Mouse (Mus musculus): ENCODE data around the gene Glis3. TPM values are rescaled to one million over a fixed set of nuclear protein-coding genes. Genes with fewer than 3 reads are reported as not detected.

The Glis3 gene
- polyA plus RNA-seq, 2 experiments = 0.08 to 0.14 TPM

DNA sequence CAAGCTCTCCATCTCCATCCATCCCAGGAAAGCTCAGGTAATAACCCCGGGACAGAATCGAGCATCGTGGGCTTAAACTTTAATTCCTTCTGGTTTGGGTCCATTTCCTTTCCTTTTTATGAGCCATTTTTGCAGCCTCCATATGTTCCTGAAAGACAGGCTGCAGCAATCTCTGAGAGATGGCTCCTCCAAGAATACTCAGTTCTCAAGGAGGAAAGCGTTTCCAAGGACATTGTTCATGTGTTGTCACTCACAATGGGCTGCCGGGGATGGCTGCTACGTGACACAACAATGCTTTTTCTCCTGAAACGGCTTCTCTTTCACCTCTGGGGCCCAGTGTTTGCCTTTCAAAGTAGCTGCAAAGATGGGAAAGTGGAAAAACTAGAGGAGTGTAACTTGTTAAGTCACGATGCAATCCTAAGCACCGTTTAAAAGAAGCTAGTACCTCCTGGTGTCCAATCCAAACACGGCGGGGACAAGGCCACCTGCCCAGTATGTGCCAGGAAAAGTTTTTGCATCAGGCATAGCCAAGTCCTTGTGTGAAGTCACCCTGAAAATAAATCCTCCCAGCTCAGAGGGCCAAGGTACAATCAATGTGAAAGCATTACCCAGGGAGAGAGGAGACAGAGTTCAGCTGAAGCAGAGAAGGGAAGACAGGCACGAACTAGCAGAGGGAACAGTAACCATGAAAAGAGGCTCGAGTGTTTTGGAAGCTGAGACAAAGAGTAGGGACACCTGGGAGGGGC lies 332.6 kb downstream of the Glis3 start:
- H3K9ac ChIP-seq (replicated peaks) = no peak overlapping the region
- no peaks in the 10 kb centered on the region for H3K36me3 ChIP-seq (replicated peaks; ENCODE audit: control insufficient read depth, insufficient read depth, low read depth)
- no peaks in the 10 kb centered on the region for H3K27me3 ChIP-seq (ENCODE audit: control insufficient read depth, insufficient read depth, low read length)
- ATAC-seq (ENCODE audit: insufficient read depth) (no peak), DNase-seq (ENCODE audit: low read depth in 3 of 3, low spot score in 3 of 3) (no peak)
- no peak overlapping the region for H3K27ac ChIP-seq
- no peaks in the 10 kb centered on the region for H3K4me1 ChIP-seq (replicated peaks; ENCODE audit: control insufficient read depth in 2 of 2, insufficient read depth in 2 of 2, low read length in 1 of 2)
- TF ChIP-seq CTCF (IDR thresholded peaks at IDR 0.05; ENCODE audit: low read depth) = no peak
- TF ChIP-seq EP300 (IDR thresholded peaks at IDR 0.05; ENCODE audit: low read depth) = no peak
- H3K9me3 ChIP-seq (ENCODE audit: control insufficient read depth, low read length) = no peaks in the 10 kb centered on the region
- H3K4me3 ChIP-seq (ENCODE audit: insufficient read depth in 1 of 2, low read depth in 2 of 2, low read length in 2 of 2) = no peak overlapping the region
- WGBS (ENCODE audit: insufficient replicate concordance) = 65% methylated on average over 13 of the region's 13 CpGs
- H3K4me2 ChIP-seq (ENCODE audit: low read depth) = no peak overlapping the region

DNA sequence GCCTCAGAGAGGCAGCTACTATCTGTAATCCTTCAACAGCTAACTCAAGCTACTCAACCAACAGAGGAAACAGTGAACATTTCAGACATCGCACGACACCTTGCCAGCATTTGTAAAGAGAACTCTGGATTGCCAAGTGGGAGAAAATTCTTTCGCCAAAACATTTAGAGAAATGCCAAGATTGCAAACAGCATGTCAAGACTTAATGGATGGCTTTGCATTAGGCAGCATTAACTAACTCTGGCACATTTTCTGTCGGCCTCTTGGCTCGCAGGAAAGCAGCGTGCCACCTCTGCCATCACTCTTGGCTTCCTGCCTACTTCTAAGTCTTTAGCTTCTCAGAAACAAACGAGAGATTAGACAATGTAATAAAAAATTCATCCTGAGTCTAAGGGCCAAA lies 336.2 kb downstream of the Glis3 start:
- Histone ChIP-seq H3K27me3 (ENCODE audit: control insufficient read depth, insufficient read depth, low read length) (no peaks in the 10 kb centered on the region), H3K27ac (no peak overlapping the region), H3K4me3 (ENCODE audit: insufficient read depth in 1 of 2, low read depth in 2 of 2, low read length in 2 of 2) (no peak overlapping the region), H3K9me3 (ENCODE audit: control insufficient read depth, low read length) (no peaks in the 10 kb centered on the region), H3K36me3 (replicated peaks; ENCODE audit: control insufficient read depth, insufficient read depth, low read depth) (no peaks in the 10 kb centered on the region), H3K4me2 (ENCODE audit: low read depth) (no peak overlapping the region), H3K9ac (replicated peaks) (no peak overlapping the region), H3K4me1 (replicated peaks; ENCODE audit: control insufficient read depth in 2 of 2, insufficient read depth in 2 of 2, low read length in 1 of 2) (no peaks in the 10 kb centered on the region)
- DNase-seq (ENCODE audit: low read depth in 3 of 3, low spot score in 3 of 3) (no peak), ATAC-seq (ENCODE audit: insufficient read depth) (no peak)
- TF ChIP-seq EP300 (IDR thresholded peaks at IDR 0.05; ENCODE audit: low read depth) (no peak), CTCF (IDR thresholded peaks at IDR 0.05; ENCODE audit: low read depth) (no peak)
- 60% methylated on average over 7 of the region's 7 CpGs for WGBS (ENCODE audit: insufficient replicate concordance)

- 48% methylated on average over 3 of the region's 3 CpGs for WGBS (ENCODE audit: insufficient replicate concordance)
- Histone ChIP-seq H3K9me3 (ENCODE audit: control insufficient read depth, low read length) (no peaks in the 10 kb centered on the region), H3K27ac (no peak overlapping the region), H3K36me3 (replicated peaks; ENCODE audit: control insufficient read depth, insufficient read depth, low read depth) (no peaks in the 10 kb centered on the region), H3K4me1 (replicated peaks; ENCODE audit: control insufficient read depth in 2 of 2, insufficient read depth in 2 of 2, low read length in 1 of 2) (no peaks in the 10 kb centered on the region), H3K9ac (replicated peaks) (no peak overlapping the region), H3K27me3 (ENCODE audit: control insufficient read depth, insufficient read depth, low read length) (no peaks in the 10 kb centered on the region), H3K4me2 (ENCODE audit: low read depth) (no peak overlapping the region), H3K4me3 (ENCODE audit: insufficient read depth in 1 of 2, low read depth in 2 of 2, low read length in 2 of 2) (no peak overlapping the region)
- ATAC-seq (ENCODE audit: insufficient read depth) = no peak
- TF ChIP-seq CTCF (IDR thresholded peaks at IDR 0.05; ENCODE audit: low read depth) = no peak
- TF ChIP-seq EP300 (IDR thresholded peaks at IDR 0.05; ENCODE audit: low read depth) = no peak
- DNase-seq (ENCODE audit: low read depth in 3 of 3, low spot score in 3 of 3) = no peak
Measured at GRCm38 (mm10) chr19:28337574-28337973, 342.3 kb downstream of the Glis3 start.

- Histone ChIP-seq H3K36me3 (replicated peaks; ENCODE audit: control insufficient read depth, insufficient read depth, low read depth) (no peaks in the 10 kb centered on the region), H3K27ac (no peak overlapping the region), H3K4me3 (ENCODE audit: insufficient read depth in 1 of 2, low read depth in 2 of 2, low read length in 2 of 2) (no peak overlapping the region), H3K9ac (replicated peaks) (no peak overlapping the region), H3K27me3 (ENCODE audit: control insufficient read depth, insufficient read depth, low read length) (no peaks in the 10 kb centered on the region), H3K4me1 (replicated peaks; ENCODE audit: control insufficient read depth in 2 of 2, insufficient read depth in 2 of 2, low read length in 1 of 2) (no peaks in the 10 kb centered on the region), H3K4me2 (ENCODE audit: low read depth) (no peak overlapping the region), H3K9me3 (ENCODE audit: control insufficient read depth, low read length) (no peaks in the 10 kb centered on the region)
- TF ChIP-seq CTCF (IDR thresholded peaks at IDR 0.05; ENCODE audit: low read depth) = no peak
- no peak for TF ChIP-seq EP300 (IDR thresholded peaks at IDR 0.05; ENCODE audit: low read depth)
- WGBS (ENCODE audit: insufficient replicate concordance) = 52% methylated on average over 4 of the region's 4 CpGs
- DNase-seq (ENCODE audit: low read depth in 3 of 3, low spot score in 3 of 3) (no peak), ATAC-seq (ENCODE audit: insufficient read depth) (no peak)
Measured at GRCm38 (mm10) chr19:28336651-28337510, 343.0 kb downstream of the Glis3 start.

- H3K4me2 ChIP-seq (ENCODE audit: low read depth) = no peak overlapping the region
- 65% methylated on average over 8 of the region's 8 CpGs for WGBS (ENCODE audit: insufficient replicate concordance)
- no peaks in the 10 kb centered on the region for H3K4me1 ChIP-seq (replicated peaks; ENCODE audit: control insufficient read depth in 2 of 2, insufficient read depth in 2 of 2, low read length in 1 of 2)
Measured at GRCm38 (mm10) chr19:28335890-28336289, 344.0 kb downstream of the Glis3 start.

More at GRCm38 (mm10) chr19:28335890-28336289, 344.0 kb downstream of the Glis3 start:
- H3K27ac ChIP-seq = no peak overlapping the region
- H3K9ac ChIP-seq (replicated peaks) = no peak overlapping the region
- TF ChIP-seq EP300 (IDR thresholded peaks at IDR 0.05; ENCODE audit: low read depth) = no peak
- no peak for TF ChIP-seq CTCF (IDR thresholded peaks at IDR 0.05; ENCODE audit: low read depth)
- ATAC-seq (ENCODE audit: insufficient read depth) (no peak), DNase-seq (ENCODE audit: low read depth in 3 of 3, low spot score in 3 of 3) (no peak)
- H3K27me3 ChIP-seq (ENCODE audit: control insufficient read depth, insufficient read depth, low read length) = no peaks in the 10 kb centered on the region
- no peak overlapping the region for H3K4me3 ChIP-seq (ENCODE audit: insufficient read depth in 1 of 2, low read depth in 2 of 2, low read length in 2 of 2)
- H3K36me3 ChIP-seq (replicated peaks; ENCODE audit: control insufficient read depth, insufficient read depth, low read depth) = no peaks in the 10 kb centered on the region
- H3K9me3 ChIP-seq (ENCODE audit: control insufficient read depth, low read length) = no peaks in the 10 kb centered on the region

All from liver, embryonic 14.5 days (tissue).